Mouse (Mus musculus) adipose tissue, adult 10 weeks (tissue): ENCODE results near the gene Renbp. TPM values are rescaled to one million over a fixed set of nuclear protein-coding genes. Genes with fewer than 3 reads are reported as not detected.

Experiments used
- polyA plus RNA-seq: library from polyadenylated mRNA; stranded (reverse); fragments of 350-450 nt; fragmentation: Illumina TruSeq; extraction: RNeasy Lipid Tissue Mini Kit (QIAGEN cat#74804); gene quantifications from one replicate; pipeline ENCODE4 v1.2.3, GENCODE M21; 2014; ENCODE audit warnings: low read depth, low replicate concordance

Renbp gene
- 40.5 TPM for polyA plus RNA-seq

DNA sequence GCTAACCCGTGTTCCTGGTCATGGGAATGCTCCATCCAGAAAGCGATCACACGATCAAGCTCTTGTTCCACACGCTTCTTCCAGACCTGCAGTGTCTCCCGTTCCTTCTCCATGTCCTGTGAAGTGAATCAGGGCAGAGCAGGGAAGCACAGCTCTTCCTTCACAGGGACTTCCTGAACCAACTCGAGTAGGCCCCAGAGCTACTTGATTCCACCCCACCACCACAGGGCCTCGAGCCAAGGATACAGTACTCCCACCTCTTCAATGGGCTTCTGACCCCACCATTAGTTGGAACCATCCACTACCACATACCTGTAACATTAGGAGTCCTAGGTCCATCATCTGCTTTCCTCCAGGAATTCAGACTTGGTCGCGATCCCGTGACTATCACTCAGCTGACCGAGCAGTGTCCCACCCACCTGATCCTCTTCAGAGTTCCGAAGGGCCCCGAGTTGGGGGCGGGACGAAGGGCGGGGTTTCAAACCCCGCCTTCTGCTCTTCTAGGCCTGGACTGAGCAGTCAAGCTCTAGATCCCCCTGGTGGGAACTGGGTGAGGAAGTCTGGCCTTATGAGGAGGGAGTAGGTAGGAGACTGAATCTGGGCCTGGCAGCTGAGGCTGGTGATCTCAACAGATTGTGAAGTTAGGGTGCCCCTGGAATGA, at the start of gene Renbp:
Gene Renbp (minus strand): TSS at position 449 of the 661 bp plus-strand sequence.

DNA sequence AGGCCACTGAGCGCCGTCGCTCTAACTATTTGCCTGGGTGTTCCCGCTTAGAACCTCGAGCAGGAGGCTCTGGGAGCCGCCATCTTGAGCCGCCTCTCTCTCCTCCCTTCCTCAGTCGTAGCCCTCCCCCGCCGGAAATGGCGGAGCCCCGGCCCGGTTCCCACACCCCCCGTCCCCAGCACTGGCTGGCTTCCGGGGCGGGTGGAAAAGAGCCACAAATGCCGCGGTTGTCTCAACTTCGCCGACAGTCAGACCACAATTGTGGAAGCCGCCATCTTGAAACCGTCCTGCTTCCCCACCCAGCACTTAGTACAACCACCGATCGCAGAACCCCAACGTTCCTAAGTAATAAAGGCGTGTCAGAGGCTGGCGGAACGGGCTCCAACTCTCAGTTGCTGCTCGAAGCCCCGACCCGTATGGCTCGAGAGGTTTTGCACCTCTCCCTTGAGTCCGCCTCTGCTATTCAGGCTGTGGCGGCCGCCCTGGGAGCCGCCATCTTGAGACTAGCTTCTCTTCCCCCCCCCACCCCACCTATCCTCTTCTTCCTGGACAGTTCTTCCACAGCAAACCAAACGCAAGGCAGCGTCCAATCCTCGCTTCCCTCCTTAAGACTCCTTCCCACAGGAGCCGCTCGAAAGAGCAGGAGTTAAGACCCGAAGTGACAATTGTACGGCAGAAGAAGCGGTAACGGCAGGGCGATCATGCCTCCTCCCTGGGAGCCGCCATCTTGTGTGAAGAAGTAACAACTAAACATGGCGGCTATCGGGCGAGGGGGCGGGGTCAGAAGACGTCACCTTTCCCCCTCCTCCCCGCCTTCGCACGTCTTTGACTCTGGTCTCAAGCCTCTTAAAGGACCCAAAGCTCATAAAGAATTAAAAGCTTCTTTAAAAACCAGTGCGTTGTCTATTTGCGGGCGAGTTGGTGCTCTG, 35.9 kb upstream of the Renbp start, which contains the start of gene Hcfc1:
Gene Hcfc1 (minus strand): TSS at position 110 of the 929 bp plus-strand sequence.

DNA sequence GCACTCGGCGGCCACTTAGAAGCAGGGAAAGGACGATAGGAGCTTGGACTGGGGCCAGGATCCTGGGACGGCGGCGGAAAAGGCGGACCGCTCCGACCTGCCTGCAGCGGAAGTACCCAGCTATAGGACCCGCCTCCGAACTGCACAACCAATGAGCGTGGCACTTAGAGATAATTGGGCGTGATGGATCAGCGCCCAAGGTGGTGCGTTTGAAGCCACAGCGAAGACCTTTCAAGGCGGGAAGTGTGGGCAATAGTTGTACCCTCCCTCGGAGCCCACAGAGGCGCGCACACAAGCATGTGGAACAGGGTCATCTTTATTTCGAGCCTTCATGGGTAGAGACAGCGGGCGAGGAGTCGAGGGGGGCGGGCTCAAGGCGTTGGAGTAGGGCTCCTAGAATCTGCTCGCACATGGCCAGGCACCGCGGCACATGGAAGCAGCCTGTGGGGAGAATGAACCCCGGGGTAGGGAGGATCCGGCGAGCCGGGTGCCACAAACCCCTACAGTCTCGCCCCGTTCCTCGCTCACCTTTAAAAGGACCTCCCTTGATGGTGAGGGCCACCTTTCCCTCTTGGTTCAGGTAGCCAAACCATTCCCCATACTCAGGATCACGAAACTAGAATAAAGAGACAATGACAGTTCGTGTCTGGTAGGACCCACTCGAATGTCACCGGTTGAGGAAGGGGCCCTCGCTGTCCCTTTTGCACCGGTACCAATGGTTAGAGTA, 8.7 kb downstream of the Renbp start, which contains the start of the genes Arhgap4 and Naa10:
Gene Arhgap4 (minus strand): TSS at position 48 of the 727 bp plus-strand sequence.
Gene Naa10 (minus strand): TSS at position 122 of the 727 bp plus-strand sequence.

DNA sequence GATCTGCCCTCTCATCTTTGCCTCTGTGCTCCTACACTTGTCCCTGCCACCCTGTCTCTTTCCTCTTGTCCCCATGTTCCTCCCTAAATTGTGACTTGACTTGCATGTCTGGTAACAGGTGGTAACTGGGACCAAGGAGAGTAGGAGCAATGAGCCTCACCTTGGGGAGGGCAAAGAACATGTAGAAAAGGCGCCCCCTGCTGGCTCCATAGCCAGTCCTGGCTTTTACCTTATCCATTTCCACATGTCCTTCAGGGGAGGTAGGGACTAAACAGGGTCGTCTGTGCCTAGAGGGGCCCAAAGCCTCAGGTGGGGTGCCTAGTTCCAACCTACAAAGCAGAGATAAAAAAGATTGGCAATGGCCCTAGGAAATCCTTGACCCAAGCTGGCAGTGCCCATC, 34.9 kb downstream of the Renbp start, which contains the start of gene L1cam:
Gene L1cam (minus strand): TSS at position 387 of the 400 bp plus-strand sequence.

DNA sequence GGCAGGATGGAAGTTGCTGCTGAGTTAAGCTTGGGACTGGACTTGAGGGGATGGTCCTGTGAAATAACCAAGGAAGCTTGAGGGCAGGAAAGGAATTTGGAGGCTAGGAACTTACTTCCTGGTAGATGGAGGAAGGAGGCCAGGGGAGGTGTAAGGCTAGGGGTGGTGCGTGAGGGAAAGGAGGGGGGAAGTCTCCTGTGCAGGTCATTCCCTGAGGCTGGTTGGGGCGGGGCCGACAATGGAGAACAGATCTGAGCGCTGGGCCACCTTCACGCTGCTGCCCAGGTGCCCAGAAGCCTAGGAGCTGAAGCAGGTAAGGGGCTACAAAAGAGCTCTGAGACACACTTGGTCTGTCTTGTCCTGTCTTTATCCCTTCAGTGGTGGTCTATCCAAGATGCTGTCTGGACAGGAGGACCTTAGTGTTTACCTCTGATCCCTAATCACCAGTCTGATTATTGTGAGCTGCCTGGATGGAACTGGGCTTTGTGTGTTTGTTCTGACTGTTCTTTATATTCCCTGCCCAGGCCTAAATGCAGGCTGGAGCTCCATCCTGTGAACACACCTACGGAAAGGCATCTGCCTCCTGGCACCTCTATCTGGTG, 39.0 kb downstream of the Renbp start, which contains the start of gene Avpr2:
Gene Avpr2 (plus strand): TSS at position 552 of the 602 bp plus-strand sequence.

Other genes starting within 250 kb of the Renbp start
- 200 TPM for gene Bcap31, start 214.7 kb downstream of the Renbp start, polyA plus RNA-seq
- 15.1 TPM for gene Abcd1, start 214.3 kb downstream of the Renbp start, polyA plus RNA-seq
- 1.1 TPM for gene Plxnb3, start 173.8 kb downstream of the Renbp start, polyA plus RNA-seq
- gene Srpk3, start 156.4 kb downstream of the Renbp start, polyA plus RNA-seq, result 1.7 TPM
- 154 TPM for gene Idh3g, start 144.0 kb downstream of the Renbp start, polyA plus RNA-seq
- gene Ssr4, start 143.8 kb downstream of the Renbp start, polyA plus RNA-seq, result 363 TPM
- 2.1 TPM for gene Pdzd4, start 105.9 kb downstream of the Renbp start, polyA plus RNA-seq
- not detected for gene Avpr2, start 38.7 kb downstream of the Renbp start, polyA plus RNA-seq
- gene L1cam, start 34.7 kb downstream of the Renbp start, polyA plus RNA-seq, result 3.0 TPM
- gene Arhgap4, start 9.0 kb downstream of the Renbp start, polyA plus RNA-seq, result 7.3 TPM
- 54.4 TPM for gene Naa10, start 8.9 kb downstream of the Renbp start, polyA plus RNA-seq
- 48.2 TPM for gene Hcfc1, start 35.5 kb upstream of the Renbp start, polyA plus RNA-seq
- gene Irak1, start 93.1 kb upstream of the Renbp start, polyA plus RNA-seq, result 137 TPM
- 1.7 TPM for gene Opn1mw, start 196.6 kb upstream of the Renbp start, polyA plus RNA-seq
- 25.6 TPM for gene Mecp2, start 204.5 kb upstream of the Renbp start, polyA plus RNA-seq
- not detected for gene Tex28, start 237.0 kb upstream of the Renbp start, polyA plus RNA-seq
- gene Tktl1, start 246.4 kb upstream of the Renbp start, polyA plus RNA-seq, result 0.27 TPM